Mouse (Mus musculus) olfactory bulb, adult 2 months (tissue): ENCODE results near the gene Pbld2.

Experiments used
- CTCF ChIP-seq: fragments of 200-500 bp; IDR thresholded peaks from 2 replicates; pipeline ENCODE4 v1.5.1; 2012; ENCODE audit warnings: low read depth, mild to moderate bottlenecking, low read length, moderate library complexity; ENCODE audit not compliant: insufficient read depth
- POLR2A ChIP-seq: fragments of 200-500 bp; IDR thresholded peaks from 2 replicates; pipeline ENCODE4 v1.6.1; 2012; ENCODE audit warnings: mild to moderate bottlenecking, low read depth, low read length, moderate library complexity; ENCODE audit not compliant: insufficient read depth

- TF ChIP-seq CTCF (no peak), POLR2A (no peak)
These were observed 36.8 kb upstream of the Pbld2 start for GRCm38 (mm10) chr10:62987341-62987740.
